Mouse (Mus musculus) CH12F3 (cell line): ENCODE measurements around the gene Gdf15.
"Not testable (repeated sequence)": the region's sequence is repeated elsewhere in the genome, so short reads cannot be mapped to it uniquely, and the experiment has no call there.

Experiments used
- in situ Hi-C: fragments of 300-500 bp; cut with MboI; formaldehyde crosslinking; loops from 2 replicates; pipeline ENCODE4 v1.14.3; 2020; ENCODE audit warnings: low sequenced_read_pairs

Gdf15 gene

GRCm38 (mm10) chr8:70591569-70591968 lies 40.7 kb downstream of the Gdf15 start:
- in situ Hi-C loops, result no loop called here

GRCm38 (mm10) chr8:70587955-70588354 lies 44.3 kb downstream of the Gdf15 start:
- in situ Hi-C loops, result not testable (repeated sequence)

GRCm38 (mm10) chr8:70585258-70585652 lies 47.0 kb downstream of the Gdf15 start:
- in situ Hi-C loops, result no loop called here

- in situ Hi-C loops, result no loop called here
Observed at GRCm38 (mm10) chr8:70584606-70585257, 47.5 kb downstream of the Gdf15 start.

DNA sequence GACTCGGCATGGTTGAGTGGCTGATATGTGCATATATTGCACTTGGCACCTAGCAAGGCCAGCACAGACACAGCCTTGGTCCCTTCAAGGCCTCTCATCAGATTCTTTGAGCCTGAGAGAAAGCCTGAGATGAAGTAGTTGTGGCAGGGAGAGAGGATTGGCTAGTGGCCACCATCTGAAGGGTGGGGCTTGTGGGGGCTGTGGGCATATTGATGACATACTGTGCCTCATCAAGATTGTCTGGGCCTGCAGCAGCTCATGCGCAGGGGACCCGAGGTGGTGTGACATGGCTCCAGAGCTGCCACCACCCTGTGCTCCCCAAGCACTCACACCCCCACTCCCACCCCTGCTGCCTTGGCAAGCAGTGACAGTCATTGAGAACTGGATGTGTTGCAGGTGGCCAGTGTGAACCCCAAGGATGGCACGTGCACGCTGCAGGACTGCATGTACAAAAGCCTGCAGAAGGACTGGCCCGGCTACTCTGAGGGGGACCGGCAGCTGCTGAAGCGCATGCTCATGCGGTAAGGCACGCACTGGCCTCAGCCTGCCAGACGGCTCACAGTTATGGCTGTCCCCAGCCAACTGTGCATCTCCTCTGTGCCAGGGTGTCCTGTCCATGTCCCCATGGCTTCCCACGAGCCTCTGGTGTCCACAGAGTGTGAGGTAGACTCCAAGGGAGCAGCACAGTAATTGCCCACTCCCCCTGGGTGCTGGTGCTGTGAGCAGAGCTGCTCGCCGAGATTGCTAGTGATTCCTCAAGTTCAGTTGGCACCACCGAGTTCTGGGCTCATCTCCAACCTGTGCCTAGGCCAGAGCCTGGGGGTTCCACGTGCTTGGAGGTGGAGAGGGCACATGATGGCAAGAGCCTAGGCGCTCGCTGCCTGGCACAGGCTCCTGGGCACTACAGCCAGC lies 48.5 kb downstream of the Gdf15 start:
- in situ Hi-C loops, result no loop called here
